Mouse (Mus musculus) gastrocnemius, postnatal 36 days (tissue): ENCODE data around the gene Ankrd1. TPM values are rescaled to one million over a fixed set of nuclear protein-coding genes. Genes with fewer than 3 reads are reported as not detected.
A peak's percentile ranks its signal among the peaks of the same experiment; 100 is the strongest.

Source experiments
- DNase-seq, 2 experiments: peaks; one replicate each; pipeline ENCODE4 v3.0.0; 2022
- intact Hi-C: fragments of 180-260 bp; cut with DNase I; formaldehyde crosslinking; loops from one replicate; pipeline ENCODE4 v1.15.1; 2025
- total RNA-seq, 2 experiments: library from RNA; stranded (reverse); gene quantifications; 2 replicates each; pipeline ENCODE4 v1.2.3; 2021

Gene Ankrd1
- total RNA-seq, 2 experiments from 2014 or later, result 9.5 to 11.4 TPM

DNA sequence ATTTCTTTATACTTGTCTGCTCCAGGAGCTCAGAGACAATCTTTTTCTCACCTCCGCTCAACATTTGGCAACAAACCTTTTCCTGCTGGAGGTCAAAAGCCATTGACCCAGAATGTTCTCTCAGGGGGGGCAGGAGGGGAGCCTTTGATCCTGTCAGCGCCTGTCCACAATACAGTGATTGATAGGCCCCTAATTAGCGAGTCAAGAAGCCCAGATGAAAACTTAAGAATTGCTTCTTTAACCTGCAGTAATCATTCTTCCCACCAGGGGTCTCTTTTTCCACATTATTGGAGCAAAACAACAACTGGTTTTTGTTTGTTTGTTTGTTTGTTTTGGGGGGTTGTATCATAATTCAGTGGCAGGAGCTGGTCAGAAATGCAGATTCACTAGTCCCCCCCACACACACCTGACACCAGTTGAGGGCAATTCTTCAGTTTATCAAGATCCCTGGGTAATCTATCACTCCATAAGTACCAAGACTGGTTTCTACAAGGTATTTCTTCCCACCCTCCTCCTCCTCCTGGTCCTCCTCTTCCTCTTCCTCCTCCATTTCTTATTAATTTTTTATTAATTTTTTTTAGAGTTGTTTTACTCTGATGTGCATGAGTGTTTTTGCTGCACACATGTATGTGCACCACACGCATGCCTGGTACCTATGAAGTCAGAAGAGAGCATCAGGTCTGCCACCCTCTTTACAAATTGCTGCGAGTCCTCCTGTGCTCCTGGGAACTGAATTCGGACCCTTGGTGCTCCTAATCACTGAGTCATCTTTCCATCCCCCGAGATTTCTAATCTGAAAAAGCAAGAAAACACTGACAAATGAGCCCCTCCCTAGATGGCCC, 8.6 kb downstream of the Ankrd1 start:
- no peak for DNase-seq

DNA sequence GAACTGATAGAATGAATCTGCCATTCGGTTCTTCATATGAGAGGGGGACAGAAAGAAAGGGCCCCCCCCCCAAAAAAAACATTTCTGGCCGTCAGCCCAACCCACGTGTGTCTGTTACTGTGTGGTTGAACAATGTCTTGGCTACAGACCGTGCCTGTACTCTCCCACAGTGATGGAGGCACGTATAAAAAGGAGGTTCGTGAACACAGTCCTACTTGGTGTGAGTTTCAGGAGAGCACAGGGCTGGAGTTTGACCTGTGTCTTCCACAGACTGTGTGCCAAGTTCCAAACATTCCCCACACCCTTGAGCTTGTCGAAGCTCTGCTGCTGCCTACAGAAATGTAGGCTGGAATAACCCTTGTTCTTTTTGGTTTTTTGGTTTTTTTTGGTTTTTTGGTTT, 9.4 kb downstream of the Ankrd1 start:
- intact Hi-C loops, result loop anchor here (5.0 kb wide), 1 partner anchor 332 kb away; no protein-coding TSS in a partner anchor
- DNase-seq, result no peak

More for the DNA sequence above, 8.6 kb downstream of the Ankrd1 start:
- intact Hi-C loops, result loop anchor here (5.0 kb wide), 1 partner anchor 331 kb away; no protein-coding TSS in a partner anchor

DNA sequence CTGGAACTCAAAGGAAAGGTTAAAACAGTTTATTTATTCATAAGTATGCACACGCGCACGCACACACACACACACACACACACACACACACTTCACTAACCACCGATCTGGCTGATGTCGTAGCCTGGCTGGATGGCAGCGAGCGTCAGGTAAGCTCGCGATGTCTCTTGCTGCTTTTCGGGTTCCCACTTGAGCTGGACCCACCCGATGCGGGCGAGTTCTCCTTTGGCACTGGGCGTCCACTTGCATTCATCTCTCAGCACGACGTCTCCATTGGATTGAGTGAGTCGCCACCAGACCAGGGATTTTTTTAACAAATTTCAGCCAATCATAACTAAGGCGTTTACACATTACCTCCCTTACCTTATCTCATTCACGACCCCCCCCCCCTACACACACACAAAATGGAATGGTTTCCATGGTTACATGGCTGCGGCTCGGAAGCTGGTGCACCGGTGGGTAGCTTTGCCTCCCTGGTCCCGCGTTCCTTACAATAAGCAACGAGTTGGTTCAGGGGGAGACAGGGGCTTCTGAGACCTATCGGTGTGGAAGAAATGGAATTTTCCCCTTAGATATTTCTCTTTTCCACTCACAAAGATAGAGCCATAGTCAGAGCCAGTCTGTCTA, 10.5 kb downstream of the Ankrd1 start:
- intact Hi-C loops, result no loop called here
- DNase-seq, result no peak

DNA sequence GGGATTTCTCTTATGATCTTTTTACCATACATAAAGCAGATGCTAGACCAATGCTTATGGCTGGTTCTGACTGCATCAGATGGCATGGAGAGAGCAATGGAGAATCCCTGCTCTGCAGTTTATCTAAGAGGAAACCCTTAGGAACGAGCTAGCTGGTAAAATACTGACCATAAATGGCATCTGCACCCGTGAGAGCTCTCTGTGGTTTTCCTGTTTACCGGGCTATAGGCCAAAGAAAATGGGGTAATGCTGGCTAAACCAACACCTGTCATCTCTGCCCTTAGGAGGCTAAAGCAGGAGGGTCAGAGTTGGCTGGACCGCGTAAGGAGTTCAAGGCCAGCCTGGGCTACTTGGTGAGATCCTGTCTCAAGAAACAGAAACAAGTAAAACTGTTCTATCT, 16.0 kb downstream of the Ankrd1 start:
- no peak for DNase-seq
- intact Hi-C loops, result no loop called here

DNA sequence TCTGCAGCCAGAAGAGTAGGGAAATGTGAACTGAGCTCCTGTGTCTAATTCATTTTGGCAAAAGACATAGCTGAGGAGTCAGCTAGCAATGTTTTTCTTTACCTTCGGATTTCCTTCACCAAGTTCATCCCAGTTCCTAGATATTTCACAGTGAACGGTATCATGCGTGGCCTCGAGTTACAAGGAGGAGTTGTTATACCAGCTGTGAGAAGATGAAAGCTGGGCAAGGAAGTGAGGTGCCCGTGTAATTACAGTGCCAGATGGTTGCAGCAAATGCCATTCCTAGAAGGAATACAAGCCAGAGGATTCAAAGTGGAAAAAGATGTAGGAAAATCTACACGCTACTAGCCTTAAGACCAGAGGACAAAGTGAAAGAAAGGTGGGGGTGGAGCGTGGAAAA, 21.0 kb downstream of the Ankrd1 start:
- intact Hi-C loops, result no loop called here
- DNase-seq, result no peak

DNA sequence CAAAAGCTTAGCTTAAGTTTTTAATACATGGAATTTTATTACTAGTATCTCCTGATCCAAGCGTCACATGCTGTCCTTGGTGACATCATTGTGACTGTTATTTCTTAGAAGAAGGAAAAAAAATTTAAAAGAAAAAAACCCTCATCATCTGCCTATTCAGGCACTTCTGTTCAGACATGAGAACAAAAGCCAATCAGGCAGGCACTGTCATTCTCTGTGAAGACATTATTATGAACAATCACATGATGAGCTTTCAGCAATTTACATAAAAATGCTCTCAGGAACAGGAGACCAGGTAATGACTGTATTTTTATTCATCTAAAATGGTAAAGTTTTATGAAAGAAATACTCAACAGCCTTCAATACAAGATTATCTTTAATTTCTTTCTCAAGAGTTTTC, 21.6 kb downstream of the Ankrd1 start:
- intact Hi-C loops, result no loop called here
- DNase-seq, result no peak

DNA sequence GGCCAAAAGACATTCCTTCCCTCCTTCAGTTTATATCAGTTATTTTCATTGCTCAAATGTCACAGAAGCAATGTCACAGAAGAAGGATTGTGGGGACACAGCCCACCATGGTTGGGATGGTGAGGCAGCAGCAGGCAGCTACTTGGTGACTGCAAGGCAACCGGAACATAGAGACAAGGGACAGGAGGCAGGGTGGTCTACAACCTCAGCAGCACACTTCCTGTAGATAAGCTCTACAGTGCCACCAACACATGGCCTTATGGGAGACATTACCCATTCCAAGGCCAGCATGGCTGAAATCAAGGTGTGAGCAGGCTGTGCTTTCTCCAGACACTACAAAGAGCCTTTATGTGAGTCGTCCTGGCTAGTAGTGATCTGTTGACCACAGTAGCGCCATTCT, 22.7 kb downstream of the Ankrd1 start:
- intact Hi-C loops, result no loop called here

DNA sequence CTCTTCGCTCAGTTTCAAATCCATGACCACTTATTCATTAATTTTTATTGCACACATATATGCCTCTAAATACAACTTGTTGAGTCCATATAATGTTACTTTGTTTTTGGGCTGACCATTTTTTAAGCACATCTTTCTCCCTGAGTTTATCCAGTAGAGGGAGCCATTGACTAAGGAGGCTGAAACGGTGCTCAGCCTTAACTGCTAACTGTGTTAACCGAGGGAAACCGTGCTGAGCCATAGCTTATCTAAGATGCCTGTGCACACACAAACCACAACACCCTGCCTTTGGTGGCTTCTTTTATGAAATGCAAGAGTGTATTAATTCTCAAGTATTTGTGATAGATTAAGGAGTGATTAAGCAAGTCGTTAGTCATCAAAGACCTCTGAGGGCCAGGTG, 29.1 kb downstream of the Ankrd1 start:
- no peak for DNase-seq
- intact Hi-C loops, result no loop called here

More for the DNA sequence above, 22.7 kb downstream of the Ankrd1 start:
- no peak for DNase-seq

DNA sequence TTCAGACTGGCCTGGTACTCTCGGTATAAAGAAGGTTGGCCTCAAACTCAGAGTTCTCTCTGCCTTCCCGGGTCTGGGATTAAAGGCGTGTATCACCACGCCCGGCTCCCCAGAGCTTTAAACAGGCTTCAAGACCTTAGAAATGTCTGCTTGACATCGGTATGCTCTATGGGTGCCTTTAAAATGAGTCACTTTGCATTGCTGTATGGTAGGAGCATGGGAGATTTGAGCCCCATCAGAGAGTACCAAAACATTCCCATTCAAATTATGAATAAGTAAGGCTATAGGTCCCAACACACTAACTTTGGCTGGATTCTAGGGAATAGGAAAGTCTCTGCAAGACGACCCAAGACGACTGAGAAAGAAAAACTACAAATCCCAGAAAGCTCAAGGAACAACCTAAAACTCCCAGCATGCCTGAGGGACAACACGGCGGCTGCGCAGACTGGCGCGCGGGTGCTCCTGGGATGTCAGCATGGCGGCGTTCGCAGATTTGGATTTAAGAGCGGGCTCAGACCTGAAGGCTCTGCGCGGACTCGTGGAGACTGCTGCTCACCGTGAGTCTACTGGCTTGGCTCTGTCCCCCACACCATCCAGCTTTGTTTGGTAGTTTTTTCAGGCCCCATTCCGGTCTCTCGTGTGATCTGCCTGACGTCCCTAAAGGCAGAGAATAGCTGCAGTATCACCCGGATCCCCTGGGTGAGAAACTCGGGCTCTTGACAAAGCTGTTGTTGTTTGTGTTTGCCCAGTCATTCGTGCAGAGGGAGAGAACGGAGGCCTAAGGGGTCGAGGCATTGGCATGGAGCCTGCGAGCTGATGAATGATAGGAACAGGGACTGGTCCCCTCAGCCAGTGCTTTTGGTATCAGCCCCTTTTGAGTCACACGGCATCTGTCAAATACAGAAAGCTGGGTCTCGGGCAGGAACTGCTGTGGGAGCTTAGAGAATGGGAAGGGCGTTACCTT, 36.4 kb downstream of the Ankrd1 start, which contains the start of gene Rpp30:
Gene Rpp30 (plus strand): TSS at position 455 of the 964 bp plus-strand sequence.
- DNase-seq, result peak; percentile 59 to 79
- intact Hi-C loops, result no loop called here

DNA sequence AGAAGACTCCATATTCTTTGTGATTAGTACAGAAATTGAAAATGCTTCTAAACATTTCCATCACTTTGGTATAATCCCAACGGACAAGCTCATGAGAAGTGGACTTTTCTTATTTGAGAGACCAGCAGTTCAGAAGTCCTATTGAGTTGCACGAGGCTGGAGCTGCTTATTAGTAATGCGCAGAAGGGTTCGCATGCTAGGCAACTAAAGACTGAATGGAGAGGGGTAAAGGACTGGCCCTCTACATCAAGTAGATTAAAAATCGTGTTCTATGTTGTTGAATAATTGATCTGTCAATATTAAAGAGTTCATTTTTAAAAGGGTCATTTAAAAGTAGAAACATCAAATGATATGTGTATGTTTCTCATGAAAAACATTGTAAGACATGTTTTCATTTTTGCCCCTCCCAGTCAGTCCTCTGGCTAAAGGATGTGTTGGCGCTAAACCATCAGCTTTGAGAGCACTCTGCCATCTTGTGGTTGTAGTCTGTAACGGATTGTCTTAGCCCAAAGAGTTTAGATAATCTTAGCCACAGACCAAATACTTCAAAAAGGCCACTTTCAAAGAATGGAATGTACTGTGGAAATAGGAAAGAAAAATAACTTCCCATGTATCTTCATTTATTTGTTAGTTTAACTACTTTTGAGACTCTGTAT, 37.2 kb downstream of the Ankrd1 start:
- DNase-seq, result no peak
- intact Hi-C loops, result no loop called here

DNA sequence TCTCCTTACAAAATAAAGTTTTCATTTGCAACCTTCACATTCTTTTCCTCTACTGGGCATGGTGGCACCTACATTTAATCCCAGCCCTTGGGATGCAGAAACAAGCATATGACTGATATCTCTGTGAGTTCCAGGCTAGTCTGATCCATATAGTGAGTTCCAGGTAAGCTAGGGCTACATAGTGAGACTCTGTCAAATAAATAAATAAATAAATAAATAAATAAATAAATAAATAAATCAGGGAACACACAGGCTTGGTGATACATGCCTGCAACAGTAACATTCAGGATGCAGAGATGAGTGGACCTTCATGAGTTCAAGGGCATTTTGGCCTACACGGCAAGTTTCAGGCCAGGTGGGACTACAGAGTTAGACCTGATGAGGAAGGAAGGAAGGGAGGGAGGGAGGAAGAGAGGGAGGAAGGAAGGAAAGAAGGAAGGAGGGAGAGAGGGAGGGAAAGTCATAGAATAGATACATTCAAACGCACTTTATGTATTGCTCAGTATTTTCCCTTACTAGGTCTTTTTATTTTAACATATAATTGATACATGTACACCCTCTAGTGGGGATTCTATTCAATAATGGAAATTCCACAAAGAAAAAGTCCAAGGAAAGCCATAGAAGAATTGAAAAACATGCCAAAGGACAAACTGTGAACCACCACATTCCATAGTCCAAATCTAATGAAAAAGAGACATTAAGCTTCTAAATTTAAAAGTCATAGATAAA, 56.9 kb downstream of the Ankrd1 start:
- intact Hi-C loops, result no loop called here
- DNase-seq, result no peak

Other genes starting within 250 kb of the Ankrd1 start
- gene Htr7, start 62.6 kb downstream of the Ankrd1 start, total RNA-seq, result under 1 TPM; 0.48 to 0.72 TPM
- 10 to 100 TPM; 14.7 to 17.3 TPM for gene Rpp30, start 36.4 kb downstream of the Ankrd1 start, total RNA-seq
- gene Pcgf5, start 228.2 kb upstream of the Ankrd1 start, total RNA-seq, result 10 to 100 TPM; 25.8 to 33.3 TPM